Mouse (Mus musculus) layer of hippocampus, adult 8-10 months (tissue): ENCODE results near the gene Comp. TPM values are rescaled to one million over a fixed set of nuclear protein-coding genes. Genes with fewer than 3 reads are reported as not detected.

ENCODE experiments used
- total RNA-seq, 4 experiments: library from RNA; stranded (reverse); gene quantifications; 2 replicates each; pipeline ENCODE4 v1.2.4; 2022

Gene Comp
- total RNA-seq, 4 experiments from 2014 or later, result 0.31 to 1.4 (median 0.73) TPM

Other genes starting within 250 kb of the Comp start
- gene Nr2c2ap, start 242.2 kb upstream of the Comp start, total RNA-seq, result 10 to 100 TPM; 28.3 to 38.4 (median 31.2) TPM
- gene Rfxank, start 234.4 kb upstream of the Comp start, total RNA-seq, result 10 to 100 TPM; 13.6 to 18.9 (median 14.7) TPM
- gene Borcs8, start 234.1 kb upstream of the Comp start, total RNA-seq, result 10 to 100 TPM; 41.6 to 46.4 (median 43.8) TPM
- gene Mef2b, start 233.8 kb upstream of the Comp start, total RNA-seq, result under 1 TPM in 2 of 4 experiments, not detected in 2; 0.82 to 0.96 TPM
- 10 to 100 TPM; 48.9 to 58.8 (median 53.3) TPM for gene Tmem161a, start 201.2 kb upstream of the Comp start, total RNA-seq
- 10 to 100 TPM; 32.9 to 55.2 (median 45.8) TPM for gene Slc25a42, start 161.3 kb upstream of the Comp start, total RNA-seq
- gene Sugp2, start 139.3 kb upstream of the Comp start, total RNA-seq, result 100 to 1,000 TPM; 113 to 141 (median 123) TPM
- gene Armc6, start 139.1 kb upstream of the Comp start, total RNA-seq, result 10 to 100 TPM; 38.0 to 49.2 (median 40.1) TPM
- 10 to 100 TPM; 74.1 to 89.8 (median 80.1) TPM for gene Homer3, start 90.7 kb upstream of the Comp start, total RNA-seq
- 10 to 100 TPM; 49.2 to 55.5 (median 54.6) TPM for gene Ddx49, start 71.1 kb upstream of the Comp start, total RNA-seq
- 100 to 1,000 TPM; 127 to 152 (median 135) TPM for gene Cope, start 71.0 kb upstream of the Comp start, total RNA-seq
- 100 to 1,000 TPM in 3 of 4 experiments, 10 to 100 TPM in 1; 99.3 to 118 (median 106) TPM for gene Cers1, start 57.8 kb upstream of the Comp start, total RNA-seq
- 10 to 100 TPM in 2 of 4 experiments, 1 to 10 TPM in 1, not detected in 1; 4.8 to 16.4 (median 11.3) TPM for gene Gdf1, start 43.7 kb upstream of the Comp start, total RNA-seq
- gene Upf1, start 20.3 kb upstream of the Comp start, total RNA-seq, result 10 to 100 TPM; 57.9 to 73.1 (median 65.4) TPM
- gene Crtc1, start 66.0 kb downstream of the Comp start, total RNA-seq, result 100 to 1,000 TPM; 154 to 203 (median 177) TPM
- gene Klhl26, start 103.4 kb downstream of the Comp start, total RNA-seq, result 10 to 100 TPM; 48.4 to 56.6 (median 53.1) TPM
- gene Tmem59l, start 113.8 kb downstream of the Comp start, total RNA-seq, result 100 to 1,000 TPM; 284 to 307 (median 293) TPM
- gene Crlf1, start 119.6 kb downstream of the Comp start, total RNA-seq, result 10 to 100 TPM; 20.4 to 31.5 (median 30.1) TPM
- gene Rex1bd, start 133.2 kb downstream of the Comp start, total RNA-seq, result 100 to 1,000 TPM in 2 of 4 experiments, 10 to 100 TPM in 2; 86.4 to 104 (median 97.3) TPM
- gene Uba52, start 137.2 kb downstream of the Comp start, total RNA-seq, result 1,000 to 10,000 TPM in 2 of 4 experiments, 100 to 1,000 TPM in 2; 772 to 1,065 (median 933) TPM
- gene Fkbp8, start 154.2 kb downstream of the Comp start, total RNA-seq, result 100 to 1,000 TPM; 420 to 440 (median 425) TPM
- 10 to 100 TPM; 36.7 to 46.9 (median 39.6) TPM for gene Kxd1, start 154.4 kb downstream of the Comp start, total RNA-seq
- gene Ell, start 165.9 kb downstream of the Comp start, total RNA-seq, result 10 to 100 TPM; 19.6 to 22.0 (median 20.8) TPM
- 10 to 100 TPM; 42.8 to 55.9 (median 51.8) TPM for gene Isyna1, start 220.8 kb downstream of the Comp start, total RNA-seq
- 100 to 1,000 TPM; 196 to 262 (median 224) TPM for gene Ssbp4, start 235.3 kb downstream of the Comp start, total RNA-seq
- 1 to 10 TPM in 2 of 4 experiments, under 1 TPM in 2; 0.24 to 1.6 (median 1.1) TPM for gene Lrrc25, start 242.6 kb downstream of the Comp start, total RNA-seq